Mouse (Mus musculus) induced T-regulatory cell, adult 2 months (primary cell): ENCODE data around the gene Mtor.

Experiments
- DNase-seq: peaks from one replicate; pipeline ENCODE4 v3.0.0-alpha.2; 2012; ENCODE audit warnings: low read depth

The Mtor gene

DNA sequence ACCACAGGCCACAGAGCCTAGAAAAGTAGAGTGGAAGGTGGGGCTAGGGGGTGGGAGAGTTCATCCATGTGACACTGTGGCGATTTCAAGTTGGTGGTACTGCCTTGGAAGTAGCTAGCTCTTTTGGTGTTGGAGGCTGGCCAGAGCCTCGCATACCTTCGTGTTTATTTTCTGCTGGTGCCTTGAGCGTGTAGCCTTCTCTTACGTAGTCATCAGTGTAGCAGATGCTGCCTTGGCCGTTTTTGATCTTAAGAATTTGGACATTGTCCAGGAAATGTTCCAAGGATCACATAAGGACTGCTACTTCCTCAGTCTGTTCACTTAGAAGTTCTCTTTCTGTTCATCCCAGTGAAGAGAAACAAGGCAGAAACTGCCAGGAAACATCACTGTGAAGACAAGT, 42.1 kb downstream of the Mtor start:
- no peak for DNase-seq

DNA sequence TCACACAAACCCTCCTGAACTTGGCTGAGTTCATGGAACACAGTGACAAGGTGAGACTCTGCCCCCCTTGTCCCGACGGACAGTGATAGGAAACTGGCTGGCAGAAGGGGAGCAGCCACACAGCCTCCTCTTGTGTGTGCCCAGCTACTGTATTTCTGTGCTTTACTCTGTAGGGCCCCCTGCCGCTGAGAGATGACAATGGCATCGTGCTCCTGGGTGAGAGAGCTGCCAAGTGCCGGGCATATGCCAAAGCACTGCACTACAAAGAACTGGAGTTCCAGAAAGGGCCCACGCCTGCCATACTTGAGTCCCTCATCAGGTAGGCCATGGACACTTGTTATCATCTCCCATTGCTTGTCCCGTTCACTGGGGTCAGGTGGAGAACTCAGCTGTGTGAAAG, 43.0 kb downstream of the Mtor start:
- no peak for DNase-seq

DNA sequence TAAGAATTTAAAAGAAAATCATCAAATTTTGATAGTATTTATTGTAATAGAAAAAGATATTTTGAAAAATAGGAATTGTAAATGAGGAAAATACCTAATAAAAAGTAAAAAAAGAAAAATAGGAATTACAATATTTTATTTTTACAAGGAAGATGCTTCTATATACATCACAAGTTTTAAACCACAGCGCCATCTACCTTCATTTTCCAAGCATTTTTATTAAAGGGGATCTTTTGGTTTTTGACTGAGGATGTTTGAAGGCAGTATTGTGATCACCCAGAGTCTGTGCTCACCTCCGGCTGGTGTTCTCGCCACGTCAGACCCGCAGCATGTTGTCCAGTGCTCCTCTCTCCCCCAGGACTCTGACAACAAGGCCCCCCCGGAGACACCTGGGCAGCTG, 46.7 kb downstream of the Mtor start:
- no peak for DNase-seq

DNA sequence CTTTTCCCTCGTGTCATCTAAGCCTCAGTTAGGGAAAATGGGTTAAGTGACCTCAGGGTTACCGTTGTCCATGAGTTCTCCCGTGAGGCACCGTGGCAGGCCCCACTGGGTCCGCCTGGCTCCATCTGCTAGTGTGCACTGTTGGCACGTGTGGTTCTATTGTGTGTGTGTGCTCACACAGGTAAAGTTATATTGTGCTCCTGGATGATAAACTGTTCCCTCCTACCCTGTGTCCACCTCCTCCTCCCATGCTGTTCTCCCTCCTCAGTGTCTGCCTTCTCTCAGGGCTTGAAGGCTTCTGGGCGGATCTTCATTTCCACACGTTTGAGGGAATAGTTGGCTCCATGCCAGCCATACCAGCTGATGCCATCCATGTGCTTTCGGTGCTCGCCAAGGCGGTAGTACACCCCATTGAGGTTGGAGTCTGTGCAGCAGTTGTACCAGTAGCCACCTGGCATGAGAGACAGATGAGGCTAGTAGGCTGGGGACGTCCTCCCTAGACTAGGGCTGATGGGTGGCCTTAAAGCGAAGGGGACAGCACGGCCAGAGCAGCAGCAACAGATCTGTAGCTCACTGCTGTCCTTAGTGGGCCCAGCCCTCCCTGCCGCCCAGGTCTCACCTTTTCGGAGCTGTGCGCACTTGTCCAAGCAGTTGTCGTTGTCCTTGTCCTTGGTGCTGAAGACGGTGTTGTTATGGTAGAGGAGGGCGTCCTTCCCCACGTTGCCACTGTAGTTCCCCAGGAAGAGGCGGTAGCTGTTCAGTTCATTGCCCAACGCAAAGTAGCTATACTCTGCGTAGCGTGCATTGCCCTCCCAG, 47.7 kb downstream of the Mtor start:
- DNase-seq = no peak

DNA sequence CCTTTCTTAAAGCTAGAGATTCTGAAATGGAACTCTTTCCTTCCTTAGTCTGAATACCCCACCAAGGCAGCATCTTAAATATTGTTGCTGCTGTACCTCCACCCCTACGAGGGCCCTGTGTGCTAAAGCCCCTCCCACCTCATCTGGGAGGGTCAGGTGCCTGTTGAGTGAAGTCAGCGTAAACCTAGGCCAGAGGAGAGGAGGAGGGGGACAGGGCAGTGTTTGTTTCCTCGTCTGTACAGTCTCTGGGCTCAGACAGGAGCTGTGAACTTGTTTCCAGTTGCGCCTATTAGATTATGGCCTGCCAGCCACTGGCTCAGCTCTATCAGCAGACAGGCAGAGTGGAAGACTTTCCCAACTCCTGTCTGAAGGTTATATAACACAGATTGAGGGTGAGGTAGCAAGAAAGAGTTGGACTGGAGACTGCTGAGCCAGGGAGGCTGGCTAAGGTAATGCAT, 52.0 kb downstream of the Mtor start, which contains the start of gene Angptl7:
Gene Angptl7 (minus strand): TSS at position 51 of the 458 bp plus-strand sequence.
- no peak for DNase-seq

DNA sequence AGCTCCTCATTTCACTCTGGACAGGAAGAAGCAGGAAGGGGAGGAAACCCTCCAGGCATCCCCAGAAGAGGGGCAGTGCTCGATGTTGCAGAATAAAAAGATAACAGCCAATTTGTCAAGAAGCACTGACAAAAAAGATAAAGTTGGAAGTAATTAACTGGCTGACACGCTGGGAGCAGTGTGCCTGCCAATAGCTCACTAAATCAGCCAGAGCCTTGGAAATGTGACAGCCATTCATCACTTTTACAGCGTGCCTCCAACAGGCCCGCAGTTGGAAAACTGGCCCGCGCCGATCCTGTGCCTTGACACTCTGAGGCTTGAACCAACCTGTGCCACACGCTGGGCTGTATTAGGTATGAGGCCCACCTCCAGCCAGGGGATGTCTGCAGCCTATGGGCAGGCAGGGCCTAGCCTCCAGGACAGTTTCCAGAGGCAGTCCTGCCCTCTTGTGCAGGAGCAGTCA, 56.1 kb downstream of the Mtor start:
- no peak for DNase-seq

DNA sequence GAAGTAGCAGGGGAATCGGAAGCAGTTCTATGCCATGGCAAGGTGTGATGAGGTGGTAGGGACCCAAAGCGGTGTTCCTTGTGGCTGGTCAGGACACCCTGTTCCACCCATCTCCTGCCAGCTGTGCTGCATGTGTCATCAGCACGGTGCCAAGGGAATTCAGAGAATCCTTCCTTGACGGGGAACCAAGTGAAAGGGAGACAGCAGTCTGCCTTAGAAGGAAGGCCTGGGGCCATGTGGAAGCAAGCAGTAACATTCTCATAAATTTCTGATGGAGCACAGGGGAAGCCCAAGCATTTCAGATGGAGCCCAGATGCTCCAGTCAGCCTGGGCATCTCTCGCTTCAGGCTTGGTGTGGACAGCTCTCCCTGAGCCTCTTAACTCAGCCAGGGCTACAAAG, 59.2 kb downstream of the Mtor start:
- no peak for DNase-seq

DNA sequence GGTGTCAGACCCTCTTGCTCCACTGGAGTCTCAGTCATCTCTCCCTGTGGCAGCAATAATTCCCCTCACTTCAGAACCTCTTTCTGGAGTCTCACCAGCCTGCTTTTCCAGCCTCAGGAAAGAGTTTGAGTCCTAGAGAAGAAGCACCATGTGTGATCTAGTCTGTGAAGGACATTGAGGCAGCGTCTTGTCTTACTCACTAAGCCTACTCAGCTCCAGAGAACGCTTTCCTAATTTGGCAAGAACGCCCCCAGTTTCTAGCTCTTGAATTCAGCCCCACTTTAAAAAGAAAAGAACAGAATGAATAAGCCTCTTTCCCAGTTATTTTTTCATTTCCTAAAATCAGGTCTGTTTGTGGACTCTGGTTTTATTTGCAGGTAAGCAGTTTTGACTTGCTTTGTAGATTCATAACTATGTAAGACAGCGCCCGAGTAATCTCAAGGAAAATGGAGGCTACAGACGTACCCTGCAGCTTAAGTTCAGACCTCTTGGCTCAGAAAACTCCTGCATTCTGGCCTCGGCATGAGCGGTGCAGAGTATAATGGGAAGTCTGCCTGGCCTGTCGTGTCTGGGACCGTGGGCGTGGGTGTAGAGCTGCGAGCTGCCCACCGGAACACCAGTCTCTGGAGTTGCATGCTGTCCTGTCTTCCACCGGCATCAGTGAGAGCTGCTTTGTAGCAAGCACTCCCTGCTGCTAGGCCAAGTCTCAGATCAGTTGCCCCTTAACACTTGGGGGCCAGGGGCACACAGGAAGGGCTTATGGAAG, 59.9 kb downstream of the Mtor start:
- no peak for DNase-seq

DNA sequence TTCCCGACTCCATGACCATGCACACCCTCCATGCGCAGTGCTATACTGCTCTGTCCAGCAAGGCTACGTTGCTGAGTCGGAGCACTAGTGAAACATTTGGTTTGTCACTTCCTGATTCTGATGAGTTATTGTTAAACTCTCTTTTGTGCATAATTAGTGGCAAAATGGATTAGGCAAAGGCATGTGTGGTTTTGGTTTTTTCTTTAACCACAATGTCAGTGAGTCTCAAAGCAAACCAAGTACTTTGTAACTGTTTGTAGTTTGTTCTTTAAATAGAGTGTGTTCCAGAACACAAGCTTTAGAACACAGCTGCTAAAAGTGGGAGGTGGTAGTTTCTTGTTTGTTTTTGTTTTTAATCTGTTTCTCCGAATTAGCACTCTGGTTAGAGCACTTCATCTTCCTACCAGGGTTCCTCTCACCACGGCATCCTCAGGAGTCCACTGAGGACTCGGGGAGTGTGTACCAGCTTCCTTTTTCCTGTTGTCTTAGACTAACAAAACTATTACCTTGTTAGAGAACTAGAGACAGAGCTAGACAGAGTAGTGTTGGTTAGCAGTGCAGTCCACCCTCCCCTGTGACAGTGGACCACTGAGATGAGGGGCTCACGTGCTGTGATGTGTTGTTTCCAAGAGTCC, 61.2 kb downstream of the Mtor start:
- DNase-seq = peak; percentile 47

DNA sequence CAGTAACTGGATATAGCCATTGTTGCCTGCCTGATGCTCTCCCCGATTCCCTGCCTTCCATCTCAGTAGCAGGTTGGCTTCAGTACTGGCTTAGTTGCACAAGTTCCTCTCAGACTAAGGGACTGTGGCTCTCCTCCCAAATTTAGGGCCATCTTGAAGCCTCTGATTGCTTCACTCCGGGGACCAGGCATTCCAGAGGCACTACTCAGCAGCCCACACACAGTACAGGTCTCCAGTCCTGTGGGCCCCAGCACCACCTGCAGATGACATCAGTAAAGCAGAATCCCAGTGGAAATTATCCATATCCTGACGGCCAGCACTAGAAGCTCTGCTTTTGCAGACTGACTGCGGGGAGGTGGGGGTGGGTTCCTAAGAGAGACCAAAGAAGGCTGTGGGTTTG, 62.3 kb downstream of the Mtor start:
- DNase-seq = no peak

DNA sequence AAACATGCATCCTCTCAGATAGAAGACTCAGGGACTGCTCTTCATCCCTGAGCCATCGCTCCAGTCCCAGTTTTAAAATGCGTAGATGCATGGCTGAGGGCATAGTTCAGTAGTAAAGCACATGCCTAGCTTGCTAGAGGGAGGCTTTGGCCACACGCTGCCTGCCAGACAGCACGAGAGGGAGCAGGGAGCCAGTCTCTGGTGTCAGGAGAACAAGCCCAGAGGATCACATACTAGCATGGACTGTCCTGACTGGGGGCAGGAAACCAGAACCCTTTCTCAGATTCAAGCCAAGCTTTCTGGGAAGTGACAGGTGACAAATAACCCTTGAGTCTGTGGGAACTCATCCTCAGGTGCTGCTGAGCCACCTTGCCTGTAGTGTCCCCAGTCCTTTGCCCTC, 62.9 kb downstream of the Mtor start:
- DNase-seq = no peak

DNA sequence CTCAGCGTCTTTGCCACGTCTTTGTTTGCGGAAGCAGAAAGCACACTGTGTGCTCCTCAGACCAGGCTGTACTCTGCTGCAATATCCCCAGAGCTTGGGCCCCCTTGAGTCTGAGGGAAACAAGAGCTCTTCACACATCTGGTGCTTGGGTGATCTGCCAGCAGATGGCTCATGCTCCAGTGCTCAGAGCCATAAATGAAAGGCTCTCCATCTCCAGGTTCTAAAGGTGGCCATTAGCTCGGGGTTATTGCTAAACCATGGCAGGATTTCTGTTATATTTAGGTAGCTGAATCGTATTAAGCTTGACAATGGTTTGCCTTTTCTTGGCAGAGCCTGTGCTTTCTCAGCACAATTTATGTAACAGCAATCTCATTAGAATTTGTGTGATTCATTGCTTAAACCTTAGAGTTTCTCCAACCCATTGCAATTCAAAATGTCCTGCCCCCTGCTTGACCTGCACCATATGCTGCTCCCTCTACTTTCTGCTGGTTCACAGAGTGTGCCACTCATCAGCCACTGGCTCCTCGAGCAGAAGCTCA, 64.7 kb downstream of the Mtor start:
- no peak for DNase-seq

DNA sequence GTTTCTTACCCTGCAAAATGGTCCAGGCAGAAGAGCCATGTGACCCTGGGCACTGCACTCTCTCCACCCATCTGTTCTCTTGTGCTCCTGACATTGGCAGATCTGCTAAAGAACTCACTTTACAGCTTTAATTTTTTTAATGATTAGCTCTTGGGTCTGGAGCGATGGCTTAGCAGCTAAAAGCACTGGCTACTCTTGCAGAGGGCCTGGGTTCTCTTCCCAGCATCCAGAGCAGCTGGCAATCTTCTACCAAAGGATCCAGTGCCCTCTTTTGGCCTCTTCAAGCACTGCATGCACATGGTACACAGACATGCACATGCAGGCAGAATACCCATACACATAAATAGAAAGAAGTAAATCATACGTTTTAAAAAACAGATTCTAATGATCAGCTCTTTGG, 66.9 kb downstream of the Mtor start:
- peak; percentile 12 for DNase-seq

DNA sequence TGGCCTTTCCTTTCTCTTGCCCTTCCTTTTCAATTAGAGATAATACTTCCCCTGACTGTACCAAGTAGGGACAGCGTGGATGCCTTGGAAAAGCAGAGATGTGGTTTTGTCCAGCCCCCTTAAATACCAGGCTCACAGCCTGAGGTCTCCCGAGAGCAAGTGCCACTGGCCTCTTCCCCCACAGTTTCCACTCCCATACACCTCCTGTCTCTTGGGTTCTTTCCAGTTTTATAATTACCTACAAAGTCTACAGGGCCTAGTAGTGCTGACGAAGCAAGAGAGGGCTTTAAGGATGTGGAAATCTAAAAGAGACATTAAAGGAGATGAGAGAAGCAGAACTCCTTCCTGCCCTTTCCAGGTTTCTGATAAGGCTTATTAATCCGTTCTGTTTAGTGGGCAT, 69.4 kb downstream of the Mtor start:
- DNase-seq = no peak

DNA sequence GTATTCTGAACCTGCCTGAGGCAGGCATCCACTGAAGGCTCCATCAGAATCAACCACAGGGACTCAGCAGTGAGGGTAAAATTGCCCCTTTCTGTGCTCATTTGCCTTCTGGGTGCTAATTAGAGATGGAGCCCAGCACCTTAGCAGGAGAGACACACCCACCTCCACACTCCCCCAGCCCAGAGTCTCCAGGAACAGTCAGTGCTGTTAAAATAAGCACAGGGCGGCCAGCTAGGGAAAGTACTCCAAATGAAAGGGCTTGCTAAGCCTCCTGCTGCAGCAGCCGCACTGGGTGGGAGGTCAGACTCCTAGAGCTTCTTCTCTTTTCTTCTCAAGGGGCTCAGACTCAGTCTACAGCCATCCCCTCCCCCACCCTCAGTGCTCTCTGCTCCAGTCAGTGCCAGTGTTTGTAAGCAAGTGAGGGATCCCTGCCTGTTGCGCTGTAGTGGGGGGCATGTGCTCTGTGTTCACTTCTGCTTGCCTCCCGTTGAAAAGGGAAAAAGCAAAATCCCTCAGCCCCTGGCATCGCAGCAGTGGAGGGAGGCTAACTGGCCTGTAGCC, 69.9 kb downstream of the Mtor start:
- DNase-seq = no peak

DNA sequence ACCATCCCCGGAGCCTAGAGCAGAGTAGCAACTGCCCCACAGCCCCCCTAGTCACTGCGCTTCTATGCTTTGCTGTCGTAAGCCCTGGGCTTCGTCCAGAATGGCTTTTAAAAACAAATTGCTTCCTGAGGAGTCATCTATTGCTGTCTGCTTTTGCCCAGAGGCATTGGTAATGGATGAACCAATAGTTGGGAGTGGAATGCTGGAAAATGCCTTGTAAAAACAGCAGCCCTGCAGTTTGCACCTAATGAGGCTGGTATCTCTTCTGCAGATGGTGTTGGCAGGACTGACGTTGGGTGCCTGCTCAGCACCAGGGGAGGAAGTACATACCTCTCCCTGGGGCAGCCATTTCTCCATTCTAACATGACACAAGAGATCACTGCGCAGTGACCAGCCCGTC, 75.1 kb downstream of the Mtor start:
- DNase-seq = no peak

DNA sequence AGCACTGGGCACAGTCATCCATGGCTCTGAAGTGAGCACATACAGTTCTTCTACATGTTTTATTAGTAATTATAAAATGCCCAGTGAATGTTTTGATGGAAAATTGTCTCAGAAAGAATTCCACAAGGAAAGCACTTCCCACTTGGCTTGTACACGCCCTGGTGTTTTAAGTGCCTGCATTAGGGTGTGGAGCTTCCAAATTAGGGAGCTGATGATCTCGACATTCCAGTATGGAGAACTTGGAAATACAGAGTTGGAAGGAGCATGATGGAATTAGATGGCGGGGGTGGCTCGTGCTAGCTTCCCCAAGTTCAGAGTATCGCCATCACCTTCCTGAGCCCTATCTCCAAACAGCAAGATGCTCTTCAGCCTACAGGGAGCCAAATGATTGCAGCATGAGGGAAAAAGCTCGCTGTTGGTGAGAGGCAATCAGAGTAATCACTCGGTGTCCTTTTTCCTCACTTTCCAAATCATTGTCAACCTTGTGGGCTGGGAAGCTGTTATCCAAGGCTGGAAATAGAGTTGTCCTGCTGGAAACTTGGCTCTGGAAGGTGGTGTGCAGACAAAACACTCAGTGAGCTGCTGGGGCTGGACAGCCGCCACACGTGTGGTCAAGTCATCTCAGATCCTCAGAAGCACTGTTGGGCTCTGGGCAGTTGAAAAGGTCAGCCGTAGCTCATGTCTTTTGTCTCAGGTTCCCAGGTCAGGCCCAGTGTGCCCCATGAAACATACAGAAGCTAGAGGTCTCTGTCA, 78.9 kb downstream of the Mtor start:
- DNase-seq = no peak

DNA sequence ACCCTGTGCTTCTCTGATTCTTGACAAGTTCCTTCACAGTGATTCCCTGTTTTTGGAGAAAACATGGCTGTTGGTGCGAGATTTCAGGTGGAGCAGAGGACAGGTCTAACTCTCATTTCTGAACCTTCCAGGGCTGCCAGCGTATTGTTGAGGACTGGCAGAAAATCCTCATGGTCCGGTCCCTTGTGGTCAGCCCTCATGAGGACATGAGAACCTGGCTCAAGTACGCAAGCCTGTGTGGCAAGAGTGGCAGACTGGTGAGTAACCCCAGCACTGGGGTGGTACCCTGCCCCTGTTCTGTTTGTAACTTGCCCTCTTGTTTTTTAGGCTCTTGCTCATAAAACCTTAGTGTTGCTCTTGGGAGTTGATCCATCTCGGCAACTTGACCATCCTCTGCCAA, 81.9 kb downstream of the Mtor start:
- no peak for DNase-seq

DNA sequence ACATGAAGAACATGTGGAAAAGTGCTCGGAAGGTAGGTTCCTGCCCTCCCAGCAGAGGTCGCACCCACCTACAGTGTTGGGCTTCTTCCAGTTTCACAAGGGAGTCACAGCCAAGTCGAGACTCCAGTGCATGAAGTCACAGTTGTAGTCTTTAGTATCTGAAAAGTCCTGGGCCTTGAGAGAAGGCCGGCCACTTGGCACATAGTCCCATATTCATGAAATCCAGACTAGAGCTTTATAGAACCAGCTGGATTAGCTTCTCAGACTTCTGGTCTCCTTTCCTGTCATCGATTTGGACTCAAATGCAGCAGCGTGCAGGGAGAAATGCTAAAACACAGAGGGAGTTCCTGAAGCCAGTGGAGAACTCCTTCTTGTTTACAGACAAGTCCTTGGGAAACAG, 82.4 kb downstream of the Mtor start:
- DNase-seq = no peak

DNA sequence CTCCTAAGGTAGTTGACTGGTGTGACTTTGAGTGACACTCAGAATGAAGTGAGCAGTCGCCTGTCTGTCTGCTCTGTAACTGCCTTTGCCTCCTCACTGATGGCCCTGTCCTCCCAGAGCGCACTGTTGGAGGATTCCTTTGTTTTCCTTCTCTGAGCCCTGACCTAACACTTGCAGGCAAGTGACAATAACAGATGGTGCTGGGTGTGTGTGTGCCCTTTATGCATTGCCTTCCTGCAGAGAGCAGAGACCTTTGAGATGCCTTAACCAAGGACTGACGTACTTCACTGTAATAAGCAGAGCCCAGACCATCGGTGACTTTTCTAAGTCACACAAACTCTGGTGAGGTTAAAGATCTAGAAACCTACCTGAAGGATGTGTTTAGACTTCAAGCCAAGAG, 82.9 kb downstream of the Mtor start:
- DNase-seq = no peak

DNA sequence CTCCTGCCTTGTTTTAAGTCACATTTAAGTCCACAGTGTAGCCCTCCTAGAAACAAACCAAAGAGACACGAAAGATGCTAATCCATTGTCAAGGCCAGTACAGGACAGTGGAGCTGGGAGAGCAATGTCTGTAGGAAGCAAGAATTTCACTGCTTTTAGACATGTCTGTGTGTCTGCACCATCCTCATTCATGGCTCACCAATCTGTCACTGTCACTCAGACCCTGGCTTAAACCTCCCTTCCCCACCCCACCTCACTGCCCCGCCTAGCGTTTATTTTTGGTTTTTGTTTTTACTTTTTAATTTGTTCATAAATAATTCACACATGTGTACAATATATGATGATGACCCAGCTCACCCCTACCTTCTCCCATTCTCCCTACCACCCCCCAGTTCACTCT, 84.1 kb downstream of the Mtor start:
- DNase-seq = no peak
